Mouse (Mus musculus): ENCODE results near the gene Pitpnc1.
"Not testable (repeated sequence)": the region's sequence is repeated elsewhere in the genome, so short reads cannot be mapped to it uniquely, and the experiment has no call there.

Pitpnc1 gene

DNA sequence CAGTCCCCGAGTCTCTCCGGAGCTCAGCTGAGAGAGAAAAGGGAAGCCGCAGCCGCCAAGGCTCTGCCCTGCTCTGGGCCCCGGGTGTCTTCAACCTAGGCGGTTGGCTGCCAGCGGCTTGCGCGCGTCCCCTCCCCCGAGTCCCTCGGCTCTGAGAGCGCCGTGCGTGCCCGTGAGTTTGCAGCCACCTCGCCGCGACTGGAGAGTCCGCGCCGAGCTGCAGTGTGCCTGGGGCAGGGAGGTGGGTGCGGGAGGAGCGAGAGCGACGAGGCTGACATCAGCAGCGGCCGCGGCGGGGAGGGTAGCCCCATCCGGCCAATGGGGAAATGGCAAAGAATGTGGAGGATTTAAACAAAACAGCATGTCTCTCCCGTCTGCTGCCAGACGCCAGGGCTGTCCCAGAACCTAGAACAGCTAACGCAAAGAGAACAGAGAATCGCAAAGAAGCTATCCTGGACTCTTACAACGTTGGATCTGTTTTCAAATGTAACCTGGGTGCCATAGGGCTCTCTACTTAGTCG lies at the start of gene Pitpnc1:
Gene Pitpnc1 (minus strand): TSS at position 179 of the 521 bp plus-strand sequence.
- peak; percentile 72 to 75 for DNase-seq (ENCODE audit: low spot score in 2 of 2)

DNA sequence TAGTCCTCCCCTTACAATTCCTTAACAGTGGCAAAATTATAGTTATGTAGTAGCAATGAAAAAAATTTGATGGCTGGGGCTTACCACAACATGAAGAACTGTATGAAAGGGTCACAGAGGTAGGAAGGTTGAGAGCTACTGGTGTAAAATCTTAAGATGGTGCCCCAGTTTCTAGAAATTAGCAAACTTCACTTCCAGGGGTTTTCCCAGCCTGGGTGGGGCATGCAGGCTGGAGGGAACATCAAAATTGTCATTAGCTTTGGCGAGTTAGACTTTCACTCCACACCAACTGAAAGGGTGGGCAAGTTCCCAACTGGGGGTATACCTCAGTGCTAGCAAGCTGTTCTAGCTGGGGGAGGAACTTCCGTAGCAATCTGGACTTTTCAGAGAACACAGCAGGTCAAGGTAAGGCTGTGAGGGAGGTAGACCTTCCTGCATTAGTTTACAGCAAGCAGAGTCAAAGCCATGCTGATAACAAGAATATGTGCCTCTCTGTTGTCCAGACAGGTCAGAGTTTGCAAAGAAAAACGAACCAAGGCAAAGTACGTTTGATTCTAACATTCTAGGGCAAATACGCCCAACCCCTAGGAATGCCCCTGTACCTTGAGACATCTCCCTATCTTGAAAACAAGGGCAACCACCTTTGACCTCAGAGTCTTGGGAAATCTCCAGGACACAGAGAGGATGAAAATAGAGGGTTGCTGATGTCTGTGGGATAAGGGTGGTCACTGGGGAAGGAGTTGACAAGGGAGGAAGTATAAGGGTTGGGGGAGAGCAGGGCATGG lies 48.3 kb upstream of the Pitpnc1 start:
- no peak for DNase-seq (ENCODE audit: low spot score in 2 of 2)

DNA sequence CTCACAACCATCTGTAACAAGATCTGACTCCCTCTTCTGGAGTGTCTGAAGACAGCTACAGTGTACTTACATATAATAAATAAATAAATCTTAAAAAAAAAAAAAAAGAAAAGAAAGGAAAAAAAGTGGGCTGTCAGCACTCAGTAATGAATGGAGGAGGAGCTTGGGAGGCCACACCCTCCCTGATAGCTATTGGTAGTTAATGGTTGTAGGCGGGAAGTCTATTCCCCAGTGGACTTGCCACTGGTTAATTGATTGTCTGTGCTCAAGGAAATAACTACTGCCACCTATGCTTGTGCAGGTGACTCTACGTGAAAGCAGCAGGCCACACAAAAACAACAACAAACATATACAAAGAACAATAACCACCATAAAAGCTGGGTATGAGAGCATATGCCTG lies 45.9 kb upstream of the Pitpnc1 start:
- DNase-seq (ENCODE audit: low spot score in 2 of 2) = no peak

DNA sequence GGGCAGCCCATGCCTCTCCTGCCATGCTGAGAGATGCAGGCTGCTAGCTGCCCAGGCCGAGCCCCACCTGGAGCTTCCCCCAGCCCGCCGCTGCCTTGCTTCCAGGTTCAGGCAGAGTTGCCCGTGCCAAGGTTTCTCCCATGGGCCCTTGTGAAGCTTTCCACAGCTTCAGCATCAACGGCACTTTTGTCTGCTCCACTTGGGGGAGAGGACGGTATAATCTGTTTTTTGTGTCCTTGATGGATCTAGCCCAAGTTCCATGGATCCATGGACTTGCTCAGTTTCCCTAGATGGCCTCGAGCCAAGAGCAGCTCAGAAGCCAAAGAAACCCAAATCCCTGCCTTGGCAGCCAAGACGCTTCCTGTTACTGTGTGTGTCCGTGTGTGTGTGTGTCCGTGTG lies 42.5 kb upstream of the Pitpnc1 start:
- peak in 1 of 2 experiments; percentile 31 for DNase-seq (ENCODE audit: low spot score in 2 of 2)

DNA sequence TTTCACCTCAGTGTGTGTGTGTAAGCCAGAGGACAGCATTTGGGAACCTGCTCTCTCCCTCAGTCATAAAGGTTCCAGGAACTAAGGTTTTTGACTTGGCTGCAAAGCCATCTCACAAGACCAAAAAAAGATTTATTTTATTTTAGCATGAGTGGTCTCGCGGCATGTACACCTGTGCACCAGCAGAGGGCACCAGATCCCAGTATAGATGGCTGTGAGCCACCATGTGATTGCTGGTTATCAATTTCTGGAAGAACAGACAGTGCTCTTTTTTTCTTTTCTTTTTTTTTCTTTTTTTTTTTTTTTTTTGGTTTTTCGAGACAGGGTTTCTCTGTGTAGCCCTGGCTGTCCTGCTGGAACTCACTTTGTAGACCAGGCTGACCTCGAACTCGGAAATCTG lies 41.5 kb upstream of the Pitpnc1 start:
- peak; percentile 43 to 72 for DNase-seq (ENCODE audit: low spot score in 2 of 2)

DNA sequence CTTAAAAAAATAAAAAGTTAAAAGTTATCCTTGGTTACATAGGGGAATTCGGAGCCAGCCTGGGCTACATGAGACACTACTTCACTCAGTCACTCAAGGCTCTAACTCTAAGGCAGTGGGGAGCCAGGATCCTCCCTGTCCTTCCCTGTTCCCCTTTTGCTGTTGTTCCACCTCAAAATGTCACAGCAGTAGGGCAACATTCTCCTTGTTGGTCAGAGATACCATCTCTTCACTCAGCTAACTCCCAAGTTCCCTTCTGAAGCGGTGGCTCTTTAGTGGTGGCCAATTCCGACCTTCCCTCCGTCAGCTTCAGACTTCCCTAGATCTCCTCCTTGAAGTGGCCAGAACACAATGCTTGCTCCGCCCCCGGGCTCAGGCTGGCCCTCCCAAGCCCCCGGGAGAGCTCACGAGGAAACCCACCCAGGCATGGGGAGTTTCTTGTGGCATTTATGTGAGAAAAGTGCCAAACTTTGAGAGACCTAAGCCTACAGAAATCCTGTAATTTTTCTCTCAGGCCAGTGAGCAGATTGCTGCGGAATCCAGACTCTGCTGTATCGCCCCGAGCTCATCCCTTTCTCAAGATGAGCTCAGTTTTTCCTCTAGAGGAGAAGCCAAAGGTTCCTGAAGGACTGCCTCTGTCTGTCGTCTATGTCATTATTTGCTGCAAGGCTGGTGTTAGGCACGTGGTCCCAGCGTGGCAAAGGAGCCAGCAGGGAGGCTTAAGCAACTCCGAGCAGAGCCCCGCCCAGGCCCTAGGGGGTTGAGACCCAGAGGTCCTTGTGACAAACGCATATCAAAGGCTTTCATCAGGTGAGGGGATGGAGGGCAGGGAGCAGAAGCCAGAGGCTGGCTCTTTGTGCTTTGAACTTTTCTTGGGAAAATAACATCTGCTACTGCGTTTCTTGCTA lies 40.1 kb upstream of the Pitpnc1 start:
- DNase-seq (ENCODE audit: low spot score in 2 of 2) = no peak

DNA sequence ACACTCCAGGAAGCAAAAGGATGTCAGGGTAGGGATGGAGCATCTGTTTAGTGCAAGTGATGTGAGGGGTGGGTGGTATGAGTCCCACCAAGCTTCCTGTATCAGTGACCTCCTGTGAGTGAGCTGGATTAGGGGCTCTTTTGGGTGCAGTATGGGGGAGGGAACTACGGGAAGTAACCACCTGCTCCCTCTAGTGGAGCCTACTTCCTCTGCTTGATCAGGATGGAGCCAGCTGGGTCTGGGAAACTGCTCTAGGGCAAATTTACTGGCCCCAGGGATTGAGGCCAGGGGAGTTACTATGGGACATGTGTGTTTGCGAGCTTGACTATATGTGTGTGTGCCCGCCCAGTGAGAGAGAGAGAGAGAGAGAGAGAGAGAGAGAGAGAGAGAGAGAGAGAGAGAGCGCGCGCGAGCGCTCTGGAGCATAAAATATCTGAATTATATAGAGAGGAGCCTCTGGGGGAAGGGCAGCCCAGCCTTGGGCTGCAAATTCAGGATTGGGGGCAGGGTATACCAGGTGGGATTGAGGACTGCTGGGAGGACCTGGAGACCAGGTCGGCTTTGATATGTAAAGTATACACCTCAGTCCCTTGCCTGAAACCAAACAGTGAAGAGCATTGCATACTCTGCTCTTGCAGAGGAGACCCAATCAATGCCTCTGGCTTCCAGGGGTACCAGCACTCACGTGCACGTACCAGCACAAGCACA lies 39.3 kb upstream of the Pitpnc1 start:
- DNase-seq (ENCODE audit: low spot score in 2 of 2) = no peak

DNA sequence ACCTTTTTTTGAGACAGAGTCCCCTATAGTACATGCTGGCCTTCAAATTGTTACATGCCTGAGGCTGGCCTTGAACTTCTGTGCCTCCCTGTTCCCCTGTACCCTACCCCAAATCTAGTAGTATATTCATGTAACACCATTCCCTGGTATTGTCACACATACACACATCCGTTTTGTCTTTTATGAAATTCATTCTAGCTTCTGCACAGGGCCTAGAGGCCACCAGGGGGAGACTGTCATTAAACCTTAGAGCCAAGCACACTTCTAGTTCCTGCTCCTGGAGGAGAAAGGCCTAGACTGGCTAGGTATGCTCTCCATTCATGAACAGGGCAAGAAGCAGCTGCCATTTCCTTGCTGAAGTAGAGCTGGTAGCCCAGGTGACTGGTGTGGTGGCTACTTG lies 35.8 kb upstream of the Pitpnc1 start:
- DNase-seq (ENCODE audit: low spot score in 2 of 2) = no peak

DNA sequence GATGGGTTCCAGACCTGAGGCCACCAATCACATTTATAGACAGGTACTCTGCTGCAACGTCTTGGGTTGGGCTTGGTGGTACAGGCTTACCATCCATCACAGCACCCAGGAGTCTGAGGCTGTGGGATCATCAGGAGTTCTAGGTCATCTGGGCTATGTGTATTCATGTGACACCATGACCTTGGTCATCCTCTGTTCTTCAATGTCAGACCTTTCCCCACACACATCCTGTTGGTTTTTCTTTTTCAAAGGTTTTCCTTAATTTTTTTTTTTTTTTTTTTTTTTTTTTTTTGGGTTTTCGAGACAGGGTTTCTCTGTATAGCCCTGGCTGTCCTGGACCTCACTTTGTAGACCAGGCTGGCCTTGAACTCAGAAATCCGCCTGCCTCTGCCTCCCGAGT lies 33.9 kb upstream of the Pitpnc1 start:
- DNase-seq (ENCODE audit: low spot score in 2 of 2) = not testable (repeated sequence)

DNA sequence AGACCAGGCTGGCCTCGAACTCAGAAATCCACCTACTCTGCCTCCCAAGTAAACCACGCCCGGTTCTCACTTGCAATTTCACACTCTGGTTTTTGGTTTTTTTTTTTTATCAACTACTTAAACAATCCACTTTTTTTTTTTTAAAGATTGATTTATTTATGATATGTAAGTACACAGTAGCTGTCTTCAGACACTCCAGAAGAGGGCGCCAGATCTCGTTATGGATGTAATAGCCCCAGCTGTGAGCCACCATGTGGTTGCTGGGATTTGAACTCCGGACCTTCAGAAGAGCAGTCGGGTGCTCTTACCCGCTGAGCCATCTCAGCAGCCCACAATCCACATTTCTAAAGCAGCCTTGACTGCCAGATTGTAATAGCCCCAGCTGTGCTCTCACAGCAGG lies 32.3 kb upstream of the Pitpnc1 start:
- DNase-seq (ENCODE audit: low spot score in 2 of 2) = no peak

DNA sequence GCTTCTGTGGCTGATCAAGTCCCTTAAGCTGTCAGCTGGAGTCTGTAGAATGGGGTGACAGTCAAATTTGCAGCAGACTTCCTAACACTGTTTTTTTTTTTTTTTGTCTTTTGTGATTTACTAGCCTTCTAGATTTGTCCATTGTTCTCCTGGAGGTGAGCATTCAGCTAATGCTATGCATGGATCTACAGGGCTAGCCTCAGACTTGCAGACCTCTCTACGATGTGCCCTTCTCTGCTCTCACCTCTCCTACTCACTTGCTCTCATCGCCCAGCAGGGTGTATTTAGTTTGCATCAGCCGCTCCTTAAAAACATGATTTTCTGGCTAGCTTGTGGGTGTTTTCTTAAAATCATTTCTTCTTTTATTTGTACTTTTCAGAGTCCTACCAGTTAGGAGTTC lies 13.8 kb upstream of the Pitpnc1 start:
- DNase-seq (ENCODE audit: low spot score in 2 of 2) = no peak

DNA sequence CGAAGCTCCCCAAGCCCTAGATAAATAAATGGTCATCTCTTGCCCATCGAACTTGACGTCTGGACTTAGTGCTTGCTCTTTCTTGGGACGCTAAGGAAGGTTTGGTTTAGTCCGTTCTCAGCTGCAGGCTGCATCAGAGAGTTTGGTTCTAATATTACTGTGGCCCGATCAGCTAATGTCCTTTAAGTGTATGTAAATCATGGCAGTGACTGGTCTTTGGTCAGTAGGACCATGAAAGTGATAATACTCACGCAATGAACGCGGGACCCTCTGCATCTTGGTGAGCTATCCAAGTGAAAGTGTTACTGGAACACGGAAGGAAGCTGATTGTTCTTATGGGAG lies 9.3 kb upstream of the Pitpnc1 start:
- DNase-seq (ENCODE audit: low spot score in 2 of 2) = no peak

DNA sequence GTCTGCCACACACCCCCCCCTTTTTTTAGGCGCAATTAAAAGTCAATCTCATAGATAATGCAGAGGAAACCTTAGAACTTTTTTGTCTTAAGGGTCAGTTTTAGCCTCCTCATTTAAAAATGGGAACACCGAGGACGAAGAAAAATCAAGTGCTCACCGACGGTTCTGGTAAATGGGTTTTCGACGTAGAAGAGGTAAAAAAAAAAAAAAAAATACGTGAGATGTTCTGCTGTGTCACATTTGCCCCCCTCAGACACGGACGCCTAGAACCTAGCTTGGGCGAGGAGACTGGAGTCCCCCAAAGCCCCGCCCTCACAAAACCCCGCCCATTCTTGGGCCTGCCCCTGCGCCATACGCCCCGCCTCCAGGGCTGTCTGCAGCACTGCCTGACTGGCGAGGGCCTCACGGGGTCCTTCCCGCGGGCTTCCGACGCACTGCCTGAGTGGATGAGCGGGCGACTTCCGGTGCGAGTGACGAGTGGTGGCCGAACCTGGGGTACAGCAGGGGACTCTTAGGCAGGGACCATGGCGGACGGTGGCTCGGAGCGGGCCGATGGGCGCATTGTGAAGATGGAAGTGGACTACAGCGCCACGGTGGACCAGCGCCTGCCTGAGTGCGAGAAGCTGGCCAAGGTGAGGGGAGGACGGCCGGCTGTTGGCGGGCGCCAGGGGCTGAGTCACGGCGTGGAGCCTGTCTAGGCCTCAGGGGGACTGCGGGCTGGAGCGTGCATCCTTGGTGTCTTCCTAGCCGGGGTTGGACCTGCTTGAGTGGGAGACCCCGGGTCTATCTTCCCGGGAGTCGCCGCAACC lies 8.8 kb upstream of the Pitpnc1 start, which contains the start of gene Psmd12:
Gene Psmd12 (plus strand): TSS at position 432 of the 809 bp plus-strand sequence.
- peak; percentile 87 to 95 for DNase-seq (ENCODE audit: low spot score in 2 of 2)

DNA sequence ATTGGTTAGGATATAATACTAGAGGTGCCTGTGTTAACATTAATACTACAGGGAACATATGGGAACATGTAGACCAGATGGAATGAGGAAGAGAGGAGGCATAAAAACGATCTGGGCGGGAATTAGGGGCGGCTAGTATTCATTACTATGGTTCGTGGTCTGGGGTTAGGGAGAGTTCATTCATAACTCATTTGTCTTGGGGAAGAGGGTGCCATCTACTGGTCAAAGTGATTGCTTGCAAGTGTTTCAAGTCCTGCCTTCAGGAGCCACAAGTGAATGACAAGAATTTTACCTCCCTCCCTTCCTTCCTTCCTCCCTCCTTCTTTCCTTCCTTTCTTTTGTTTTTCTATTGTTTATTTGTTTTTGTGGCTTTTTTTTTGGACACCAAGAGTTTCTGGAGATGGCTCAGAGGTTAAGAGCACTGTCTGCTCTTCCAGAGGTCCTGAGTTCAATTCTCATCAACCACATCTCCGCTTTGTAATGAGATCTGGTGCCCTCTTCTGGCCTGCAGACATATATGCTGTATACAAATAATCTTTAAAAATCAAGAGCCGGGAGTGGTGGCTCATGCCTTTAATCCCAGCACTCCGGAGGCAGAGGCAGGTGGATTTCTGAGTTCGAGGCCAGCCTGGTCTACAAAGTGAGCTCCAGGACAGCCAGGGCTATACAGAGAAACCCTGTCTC lies 2.8 kb upstream of the Pitpnc1 start:
- DNase-seq (ENCODE audit: low spot score in 2 of 2) = peak in 1 of 2 experiments; percentile 35

DNA sequence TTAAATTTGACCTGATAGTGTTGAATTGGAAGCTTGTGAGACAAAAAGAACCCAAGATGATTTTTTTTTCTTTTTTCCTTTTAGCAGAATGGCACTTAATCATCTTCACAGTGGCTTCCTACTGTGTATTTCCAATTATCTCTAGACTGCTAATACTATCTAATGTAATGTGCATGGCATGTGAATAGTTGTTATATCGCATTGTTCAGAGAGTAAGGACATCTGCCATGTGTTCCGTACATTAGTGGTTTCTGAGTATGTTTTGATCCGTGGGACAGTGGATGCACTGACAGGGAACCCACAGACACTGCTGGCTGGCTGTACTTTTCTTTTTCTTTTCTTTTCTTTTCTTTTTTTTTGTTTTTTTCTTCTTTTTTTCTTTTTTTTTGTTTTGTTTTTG lies 1.8 kb upstream of the Pitpnc1 start:
- no peak for DNase-seq (ENCODE audit: low spot score in 2 of 2)

DNA sequence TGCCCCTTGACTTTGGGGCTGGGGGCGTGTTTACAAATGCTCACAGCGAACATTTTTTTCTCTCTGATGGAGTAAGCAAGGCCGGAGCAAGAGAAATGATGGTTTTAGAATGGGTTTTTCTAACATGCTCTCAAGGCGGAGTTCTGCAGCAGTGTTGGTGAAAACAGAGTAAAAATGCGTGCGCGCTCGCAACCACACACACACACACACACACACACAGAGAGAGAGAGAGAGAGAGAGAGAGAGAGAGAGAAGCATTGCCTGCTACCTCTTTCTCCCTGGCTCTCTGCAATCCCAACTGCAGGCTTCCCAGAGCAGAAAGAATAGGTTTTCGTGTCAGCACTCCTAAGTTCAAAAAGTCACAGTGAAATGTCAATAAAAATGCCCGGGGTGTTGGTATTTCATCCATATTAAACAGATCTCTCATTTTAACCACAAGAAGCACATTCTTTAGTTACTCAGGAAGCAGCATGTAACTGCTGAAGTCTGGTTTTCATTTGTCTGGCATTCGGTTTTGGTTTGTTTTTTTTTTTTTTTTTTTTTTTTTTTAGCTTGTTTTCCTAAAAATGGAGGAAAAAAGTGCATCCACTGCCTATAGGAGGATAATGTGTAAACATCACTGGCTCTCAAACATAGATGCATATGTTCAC lies 697 bp upstream of the Pitpnc1 start:
- no peak for DNase-seq (ENCODE audit: low spot score in 2 of 2)

DNA sequence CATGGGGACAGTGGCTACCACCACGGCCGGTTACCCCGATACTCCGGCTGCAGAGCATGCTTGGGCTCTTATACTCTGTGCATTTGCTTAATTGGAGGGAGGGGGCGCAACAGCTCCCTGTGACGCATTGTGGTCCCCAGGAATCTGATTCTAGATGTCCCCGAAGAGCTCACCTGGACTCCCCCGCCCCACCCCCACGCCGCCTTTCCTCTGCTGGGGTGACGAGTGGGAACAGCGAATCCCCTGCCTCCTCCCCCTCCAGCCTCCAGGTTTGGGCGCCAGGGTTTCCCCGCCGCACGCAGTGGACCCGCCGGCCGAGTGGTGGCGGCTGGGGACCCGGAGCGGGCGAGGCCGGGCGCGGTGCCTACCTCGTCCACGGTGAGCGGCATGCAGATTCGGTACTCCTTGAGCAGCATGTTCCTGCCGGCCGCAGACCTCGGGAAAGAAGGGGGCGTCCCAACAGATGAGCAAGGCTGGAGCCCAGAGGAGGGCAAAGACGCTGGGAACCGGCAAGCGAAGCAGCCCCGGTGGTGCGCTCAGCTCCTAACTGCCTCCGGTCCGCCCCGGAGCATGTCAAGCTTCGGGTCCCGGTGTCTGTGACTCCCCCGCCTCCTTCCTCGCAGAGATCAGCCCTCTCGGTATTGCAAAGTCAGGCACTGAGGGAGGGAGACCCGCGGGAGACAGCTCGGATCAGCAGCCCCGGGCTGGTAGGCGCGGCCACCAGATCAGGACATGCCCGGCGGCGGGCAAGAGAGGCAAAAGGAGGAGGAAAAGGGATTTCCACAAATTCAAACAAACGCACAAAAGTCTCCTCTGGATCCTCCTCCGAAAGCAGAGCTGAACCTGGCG lies 752 bp downstream of the Pitpnc1 start:
- DNase-seq (ENCODE audit: low spot score in 2 of 2) = peak; percentile 37 to 65

DNA sequence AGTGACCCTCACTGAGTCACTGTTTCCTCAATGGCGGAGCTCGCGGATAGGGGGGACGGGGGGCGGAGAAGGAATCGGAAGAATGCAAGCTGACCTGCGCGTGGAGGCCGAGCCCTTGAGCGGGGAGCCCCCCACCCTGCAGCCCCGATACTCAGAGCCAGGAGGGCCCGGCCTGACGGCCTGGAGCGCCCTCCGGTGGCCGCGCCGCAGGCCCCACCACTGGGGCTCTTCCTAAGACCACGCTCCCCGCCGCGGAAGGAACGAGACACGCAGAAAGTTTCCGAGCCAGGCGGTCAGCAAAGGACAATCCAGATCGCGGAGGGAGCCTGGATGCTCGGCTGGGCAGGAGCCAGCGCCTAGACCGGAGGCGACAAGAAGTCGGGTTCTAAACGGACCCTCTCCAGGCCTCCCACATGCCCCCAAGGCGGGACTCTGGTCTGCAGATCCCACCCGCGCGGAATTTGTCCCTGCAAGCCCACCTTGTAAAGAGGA lies 1.4 kb downstream of the Pitpnc1 start:
- DNase-seq (ENCODE audit: low spot score in 2 of 2) = peak; percentile 53 to 78
